In the genomic region with DNA sequence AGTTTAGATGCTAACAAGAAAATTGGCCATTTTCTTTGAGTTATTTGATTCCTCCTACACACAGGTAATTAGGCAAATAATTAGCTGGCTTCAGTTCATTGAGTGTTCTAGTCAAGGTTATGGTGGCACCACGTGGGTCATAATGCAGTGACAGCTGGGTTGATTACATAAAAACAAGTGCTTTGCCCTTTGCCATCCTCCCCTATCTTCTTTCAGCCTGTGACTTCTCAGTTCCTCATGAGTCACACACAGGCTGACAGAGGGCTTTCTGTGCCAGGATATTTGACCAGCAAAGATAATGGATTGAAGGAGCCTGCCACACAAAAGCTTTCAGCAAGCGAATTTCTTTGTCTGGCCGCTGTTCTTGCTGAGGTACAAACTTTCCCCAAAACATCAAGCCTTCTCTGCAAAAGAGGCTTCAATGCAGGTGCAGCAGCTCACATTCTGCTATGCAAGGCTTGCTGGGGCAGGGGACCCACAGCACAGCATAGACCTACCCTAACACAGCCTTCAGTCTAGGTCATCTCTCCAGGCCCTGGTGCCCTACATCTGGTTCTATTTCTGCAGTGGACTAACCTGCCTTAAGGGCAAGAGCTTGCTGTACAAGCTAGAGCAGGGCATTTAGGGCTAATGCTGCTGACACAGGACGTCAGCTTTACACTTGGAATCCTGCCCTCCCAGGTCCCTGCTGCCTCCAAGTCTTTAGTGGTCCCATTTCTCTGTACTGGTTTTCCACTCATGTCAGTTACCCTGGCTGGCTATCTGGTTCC, we compare ENCODE assay signal across 1 mouse cellular context.
A peak's percentile ranks its signal among the peaks of the same experiment; 100 is the strongest.
TF ChIP-seq lines count a peak whose summit lies in the region.

No protein-coding gene starts in this region.

TF ChIP-seq in MEL, 35 proteins besides CTCF, POLR2A, EP300 and RAD21 (continued from another document):
- TF ChIP-seq MYC (IDR thresholded peaks at IDR 0.05; ENCODE audit: low read depth, low read length) = peak; percentile 69; the same call in 1 of the 2 replicates
- TF ChIP-seq POLR2AphosphoS5 (IDR thresholded peaks at IDR 0.05; ENCODE audit: borderline replicate concordance, low read depth, low read length) = no peak
- no peak for TF ChIP-seq TBP (IDR thresholded peaks at IDR 0.05; ENCODE audit: low read depth, low read length)
- peak; percentile 50 for TF ChIP-seq GATA1 (IDR thresholded peaks at IDR 0.05; ENCODE audit: low read depth, low read length)
- TF ChIP-seq HCFC1 (IDR thresholded peaks at IDR 0.05; ENCODE audit: low read depth, low read length) = no peak
- no peak for TF ChIP-seq CHD2 (IDR thresholded peaks at IDR 0.05; ENCODE audit: low read length)
- no peak for TF ChIP-seq ZC3H11A (IDR thresholded peaks at IDR 0.05; ENCODE audit: low read depth, low read length)
- TF ChIP-seq POLR2AphosphoS2 (IDR thresholded peaks at IDR 0.05; ENCODE audit: low read length) = no peak
- TF ChIP-seq GABPA (IDR thresholded peaks at IDR 0.05; ENCODE audit: low read depth, low read length) = no peak
- no peak for TF ChIP-seq E2F4 (IDR thresholded peaks at IDR 0.05; ENCODE audit: borderline replicate concordance, low read depth, low read length)
- peak; percentile 92 for TF ChIP-seq MAX (IDR thresholded peaks at IDR 0.05; ENCODE audit: low read length)
- TF ChIP-seq ZKSCAN1 (IDR thresholded peaks at IDR 0.05; ENCODE audit: low read depth, low read length) = no peak
- TF ChIP-seq SMC3 (IDR thresholded peaks at IDR 0.05; ENCODE audit: low read depth, low read length) = no peak
- TF ChIP-seq TCF12 (IDR thresholded peaks at IDR 0.05; ENCODE audit: low read depth, low read length) = peak; percentile 40; the same call in 1 of the 2 replicates
- peak; percentile 90 for TF ChIP-seq ETS1 (IDR thresholded peaks at IDR 0.05; ENCODE audit: low read depth, low read length)
- peak; percentile 72; the same call in 1 of the 2 replicates for TF ChIP-seq USF1 (IDR thresholded peaks at IDR 0.05; ENCODE audit: low read depth, low read length)
- TF ChIP-seq RCOR1 (IDR thresholded peaks at IDR 0.05; ENCODE audit: low read depth, low read length) = no peak
- TF ChIP-seq CHD1 (IDR thresholded peaks at IDR 0.05; ENCODE audit: low read depth, low read length) = no peak
- TF ChIP-seq USF2 (IDR thresholded peaks at IDR 0.05; ENCODE audit: borderline replicate concordance in 1 of 2, insufficient read depth in 1 of 2, low read depth in 1 of 2, low read length in 2 of 2) = 0 out of 4 replicates have a peak, but pooled peaks of 1 of the 2 experiments have one; percentile 17
- TF ChIP-seq MAZ (IDR thresholded peaks at IDR 0.05; ENCODE audit: low read depth, low read length) = no peak
- no peak for TF ChIP-seq ZNF384 (IDR thresholded peaks at IDR 0.05; ENCODE audit: low read depth, low read length)
- 0 out of 2 replicates have a peak, but pooled peaks have one; percentile 46 for TF ChIP-seq JUND (IDR thresholded peaks at IDR 0.05; ENCODE audit: low read depth, low read length)
- TF ChIP-seq KAT2A (conservative IDR thresholded peaks at IDR 0.05; ENCODE audit: low read depth, low read length) = no peak
- TF ChIP-seq ZMIZ1 (IDR thresholded peaks at IDR 0.05; ENCODE audit: low read depth, low read length) = no peak
- no peak for TF ChIP-seq ELF1 (IDR thresholded peaks at IDR 0.05; ENCODE audit: low read depth, low read length)
- no peak for TF ChIP-seq NELFE (IDR thresholded peaks at IDR 0.05; ENCODE audit: low read depth, low read length)
- TF ChIP-seq MAFK (IDR thresholded peaks at IDR 0.05; ENCODE audit: borderline replicate concordance, low read depth, low read length) = no peak
- no peak for TF ChIP-seq MEF2A (IDR thresholded peaks at IDR 0.05; ENCODE audit: extremely low read depth, insufficient replicate concordance, low read depth, low read length, poor library complexity, severe bottlenecking)
- TF ChIP-seq NRF1 (IDR thresholded peaks at IDR 0.05; ENCODE audit: insufficient read depth, low read depth, low read length, poor library complexity, severe bottlenecking) = no peak
- TF ChIP-seq MXI1 (IDR thresholded peaks at IDR 0.05; ENCODE audit: low read depth, low read length) = peak; percentile 95
- peak; percentile 87 for TF ChIP-seq SIN3A (IDR thresholded peaks at IDR 0.05; ENCODE audit: low read length)
- TF ChIP-seq BHLHE40 (IDR thresholded peaks at IDR 0.05; ENCODE audit: borderline replicate concordance, low read depth, low read length) = no peak
- TF ChIP-seq UBTF (IDR thresholded peaks at IDR 0.05; ENCODE audit: borderline replicate concordance, insufficient read depth, low read depth, low read length) = no peak
- no peak for TF ChIP-seq MYB (IDR thresholded peaks at IDR 0.05; ENCODE audit: low read depth, low read length)
